Mouse (Mus musculus) heart, postnatal 0 days (tissue): Measurements from ENCODE around the gene Dut. TPM values are rescaled to one million over a fixed set of nuclear protein-coding genes. Genes with fewer than 3 reads are reported as not detected.

Experiments used
- ATAC-seq: fragments of 200-750 bp; cut with Nextera tagmentation; 2 replicates; pipeline ENCODE4 v1.8.0; 2017; ENCODE audit warnings: low read depth, moderate number of reproducible peaks, moderate library complexity; ENCODE audit not compliant: insufficient read depth
- DNase-seq: peaks from one replicate; pipeline ENCODE4 v3.0.0-alpha.2; 2016; ENCODE audit warnings: low spot score
- H3K27ac ChIP-seq: fragments of 300-500 bp; sonication (generic); 2 replicates; pipeline ENCODE4 v1.5.1; 2014; ENCODE audit warnings: low read depth, mild to moderate bottlenecking
- H3K27me3 ChIP-seq: fragments of 300-500 bp; sonication (generic); 2 replicates; pipeline ENCODE4 v1.6.1; 2014; ENCODE audit warnings: low read length, mixed read lengths; ENCODE audit not compliant: control insufficient read depth, insufficient read depth
- H3K36me3 ChIP-seq: fragments of 300-500 bp; sonication (generic); replicated peaks from 2 replicates; pipeline ENCODE4 v1.6.1; 2014; ENCODE audit warnings: low read length, mixed read lengths; ENCODE audit not compliant: control insufficient read depth, insufficient read depth
- H3K4me1 ChIP-seq: fragments of 300-500 bp; sonication (generic); 2 replicates; pipeline ENCODE4 v1.6.1; 2014; ENCODE audit warnings: antibody characterized with exemption; ENCODE audit not compliant: control insufficient read depth, insufficient read depth
- H3K4me2 ChIP-seq: fragments of 300-500 bp; sonication (generic); 2 replicates; pipeline ENCODE4 v1.6.1; 2014; ENCODE audit warnings: low read depth, mild to moderate bottlenecking, low read length, moderate library complexity
- H3K4me3 ChIP-seq: fragments of 300-500 bp; sonication (generic); 2 replicates; pipeline ENCODE4 v1.5.1; 2014; ENCODE audit warnings: low read depth, low read length
- H3K9ac ChIP-seq: fragments of 300-500 bp; sonication (generic); replicated peaks from 2 replicates; pipeline ENCODE4 v1.6.1; 2014; ENCODE audit warnings: low read depth, low read length, mixed read lengths
- H3K9me3 ChIP-seq: fragments of 300-500 bp; sonication (generic); replicated peaks from 2 replicates; pipeline ENCODE4 v1.6.1; 2016; ENCODE audit warnings: low read length; ENCODE audit not compliant: control insufficient read depth
- CTCF ChIP-seq: IDR thresholded peaks from 2 replicates; pipeline ENCODE4 v1.5.1; 2016; ENCODE audit warnings: antibody characterized with exemption, control low read depth, low read depth
- EP300 ChIP-seq: IDR thresholded peaks from 2 replicates; pipeline ENCODE4 v1.6.1; 2016; ENCODE audit warnings: antibody characterized with exemption, low read depth
- WGBS: fragments of 180-500 bp; shearing (Covaris S2); extraction: QIAGEN DNeasy Blood & Tissue Kit; methylation state at CpG from one replicate; pipeline ENCODE4 v1.1.7; 2014; 5-methylcytosine and 5-hydroxymethylcytosine counted together
- polyA plus RNA-seq: library from polyadenylated mRNA; unstranded; fragments of >200 nt; fragmentation: Nextera tagmentation; extraction: Ambion mirVana; gene quantifications from 2 replicates; pipeline ENCODE4 v1.2.1, GENCODE M21; 2015
- total RNA-seq: library from RNA; depleted of rRNA; stranded (reverse); fragments of >200 nt; gene quantifications from 2 replicates; pipeline ENCODE4 v1.2.3, GENCODE M21; 2014; ENCODE audit warnings: low replicate concordance; rRNA removed

Dut gene
- total and polyA plus RNA-seq, 2 experiments from 2014 or later = 69.1 to 93.0 TPM

DNA sequence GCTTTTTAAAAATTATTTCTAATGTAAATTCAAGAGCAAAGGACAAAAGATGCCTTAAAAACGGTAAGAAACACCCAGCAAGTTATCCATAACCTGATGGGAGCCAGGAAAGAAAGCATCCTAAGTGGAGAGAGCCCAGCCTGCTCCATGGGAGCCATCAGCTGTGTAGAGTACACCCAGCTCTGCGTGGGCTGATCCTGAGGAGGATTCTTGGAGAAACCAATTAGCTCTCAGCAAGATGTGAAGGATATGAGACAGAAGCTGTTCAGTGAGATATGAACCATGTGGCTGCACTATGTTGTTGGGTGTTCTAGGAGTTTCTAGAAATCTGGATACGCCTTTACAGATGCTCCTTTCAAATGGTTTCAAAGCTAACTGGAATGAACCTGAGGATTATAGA lies 58.7 kb downstream of the Dut start:
- H3K9ac ChIP-seq = no peak overlapping the region
- H3K27ac ChIP-seq = no peak overlapping the region
- TF ChIP-seq EP300 = no peak
- TF ChIP-seq CTCF = no peak
- no peak overlapping the region for H3K4me2 ChIP-seq
- no peak for DNase-seq
- peaks cover 20% of the 10 kb centered on the region for H3K36me3 ChIP-seq
- no peaks in the 10 kb centered on the region for H3K4me1 ChIP-seq
- no peaks in the 10 kb centered on the region for H3K27me3 ChIP-seq
- WGBS = 79% methylated on average over 3 of the region's 3 CpGs
- no peak overlapping the region for H3K4me3 ChIP-seq
- no peaks in the 10 kb centered on the region for H3K9me3 ChIP-seq
- no peak for ATAC-seq

Other genes with a start within 250 kb of the Dut start
- not detected in 2 replicates for gene Slc24a5, start 179.1 kb upstream of the Dut start, total RNA-seq
- gene Slc24a5, start 179.1 kb upstream of the Dut start, polyA plus RNA-seq = 0.82 and 1.1 TPM in 2 replicates
- 14.5 and 15.3 TPM in 2 replicates for gene Myef2, start 123.5 kb upstream of the Dut start, total RNA-seq
- gene Myef2, start 123.5 kb upstream of the Dut start, polyA plus RNA-seq = 24.3 and 25.9 TPM in 2 replicates
- gene Ctxn2, start 110.5 kb upstream of the Dut start, total RNA-seq = not detected in 2 replicates
- not detected in 2 replicates for gene Ctxn2, start 110.5 kb upstream of the Dut start, polyA plus RNA-seq
- not detected in 2 replicates for gene Slc12a1, start 94.7 kb upstream of the Dut start, total RNA-seq
- gene Slc12a1, start 94.7 kb upstream of the Dut start, polyA plus RNA-seq = not detected in 2 replicates